Mouse (Mus musculus) frontal cortex, postnatal 25 days (tissue): Measurements from ENCODE around the gene Fkbp14.

Source experiments
- DNase-seq, 2 experiments: peaks; one replicate each; pipeline ENCODE4 v3.0.0; 2022; ENCODE audit warnings: low spot score in 2 of 2

The Fkbp14 gene

GRCm38 (mm10) chr6:54588212-54588611, 8.9 kb downstream of the Fkbp14 start:
- DNase-seq: no peak

- no peak for DNase-seq
These were observed 9.4 kb downstream of the Fkbp14 start for GRCm38 (mm10) chr6:54587683-54588082.

GRCm38 (mm10) chr6:54586911-54587310, 10.2 kb downstream of the Fkbp14 start:
- DNase-seq: no peak

GRCm38 (mm10) chr6:54586175-54586574, 10.9 kb downstream of the Fkbp14 start:
- no peak for DNase-seq

GRCm38 (mm10) chr6:54573218-54573955, 23.7 kb downstream of the Fkbp14 start:
- DNase-seq: no peak

GRCm38 (mm10) chr6:54569776-54570175, 27.3 kb downstream of the Fkbp14 start:
- no peak for DNase-seq

GRCm38 (mm10) chr6:54566546-54566919, 30.6 kb downstream of the Fkbp14 start:
- no peak for DNase-seq

GRCm38 (mm10) chr6:54565665-54566545, 31.2 kb downstream of the Fkbp14 start, which contains the start of gene Scrn1:
Gene Scrn1 (minus strand): TSS chr6:54566489.
- DNase-seq: peak; percentile 45 to 70

- DNase-seq: peak in 1 of 2 experiments; percentile 28
These were observed 32.1 kb downstream of the Fkbp14 start for GRCm38 (mm10) chr6:54565012-54565411.

GRCm38 (mm10) chr6:54564506-54564991, 32.6 kb downstream of the Fkbp14 start:
- no peak for DNase-seq

- DNase-seq: no peak
These were observed 33.5 kb downstream of the Fkbp14 start for GRCm38 (mm10) chr6:54563561-54563960.

- DNase-seq: no peak
These were observed 34.9 kb downstream of the Fkbp14 start for GRCm38 (mm10) chr6:54562018-54562809.

GRCm38 (mm10) chr6:54558466-54558865, 38.6 kb downstream of the Fkbp14 start:
- DNase-seq: no peak

- DNase-seq: no peak
These were observed 39.4 kb downstream of the Fkbp14 start for GRCm38 (mm10) chr6:54557671-54558070.

GRCm38 (mm10) chr6:54555816-54556215, 41.3 kb downstream of the Fkbp14 start:
- no peak for DNase-seq

GRCm38 (mm10) chr6:54554341-54555110, 42.6 kb downstream of the Fkbp14 start:
- DNase-seq: no peak

GRCm38 (mm10) chr6:54553632-54554031, 43.5 kb downstream of the Fkbp14 start:
- no peak for DNase-seq

- no peak for DNase-seq
These were observed 44.2 kb downstream of the Fkbp14 start for GRCm38 (mm10) chr6:54552721-54553413.

GRCm38 (mm10) chr6:54550801-54551323, 46.2 kb downstream of the Fkbp14 start:
- DNase-seq: no peak

GRCm38 (mm10) chr6:54549311-54549710, 47.8 kb downstream of the Fkbp14 start:
- DNase-seq: no peak
